Mouse (Mus musculus): ENCODE measurements around the gene Uck2.

GRCm38 (mm10) chr1:167305501-167306137 lies 20.5 kb upstream of the Uck2 start:
- TF ChIP-seq CTCF (conservative IDR thresholded peaks at IDR 0.05; ENCODE audit: insufficient read depth, insufficient read length, low read depth, low read length) (no peak), POLR2A (IDR thresholded peaks at IDR 0.05; ENCODE audit: low read depth, low read length) (no peak)

All from kidney, adult 2 months (tissue).